Mouse (Mus musculus): ENCODE measurements at regions not wholly inside any gene's neighbourhood (a gene's known extent, or its start where the extent isn't known, plus 50 kb on each side); places are given as distances from the start of the nearest gene placed in this dataset.

DNA sequence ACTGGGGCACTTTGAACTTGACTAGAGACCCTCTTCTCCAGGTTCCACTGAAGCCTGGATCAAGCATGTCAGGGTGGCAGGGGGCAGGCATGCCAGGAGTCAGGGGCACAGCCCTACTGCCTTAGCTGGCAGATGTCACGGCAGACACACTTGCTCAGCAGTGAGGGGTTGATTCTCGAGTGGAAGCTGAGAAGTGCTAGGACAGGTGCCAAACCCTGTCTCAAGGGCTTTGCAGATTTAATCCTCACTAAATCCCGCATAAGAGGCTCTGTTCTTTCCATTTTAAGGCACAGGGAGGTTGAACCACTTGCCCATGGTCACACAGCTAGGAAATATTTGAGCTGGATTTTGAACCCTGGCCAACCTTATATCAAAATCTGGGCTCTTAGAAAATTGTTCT, 223.5 kb upstream of the Mvb12b start:
- no peak overlapping the region for H3K4me2 ChIP-seq (replicated peaks; ENCODE audit: low read depth, low read length, severe bottlenecking)
- DNase-seq (ENCODE audit: low spot score) (no peak), ATAC-seq (ENCODE audit: low FRiP score, low read depth) (no peak)
- no peak for TF ChIP-seq POLR2A (IDR thresholded peaks at IDR 0.05; ENCODE audit: borderline replicate concordance, extremely low read depth, insufficient read depth, insufficient read length)
- H3K27ac ChIP-seq (replicated peaks; ENCODE audit: low read depth, low read length) = no peak overlapping the region
- peaks cover 20% of the 10 kb centered on the region for H3K4me1 ChIP-seq (ENCODE audit: control insufficient read depth, insufficient read depth, low read length)
- H3K36me3 ChIP-seq (ENCODE audit: control insufficient read depth, insufficient read depth, low read length) = no peaks in the 10 kb centered on the region
- H3K9ac ChIP-seq (ENCODE audit: low read depth, low read length, severe bottlenecking) = no peak overlapping the region
- 52% methylated on average over 3 of the region's 3 CpGs for whole genome bisulfite sequencing
- no peak overlapping the region for H3K4me3 ChIP-seq (replicated peaks; ENCODE audit: low read length)
- H3K9me3 ChIP-seq (ENCODE audit: control insufficient read depth, low read length) = no peaks in the 10 kb centered on the region
- H3K27me3 ChIP-seq (ENCODE audit: control insufficient read depth, insufficient read depth, low read length) = peaks cover 6% of the 10 kb centered on the region; the same call in 1 of the 2 replicates

DNA sequence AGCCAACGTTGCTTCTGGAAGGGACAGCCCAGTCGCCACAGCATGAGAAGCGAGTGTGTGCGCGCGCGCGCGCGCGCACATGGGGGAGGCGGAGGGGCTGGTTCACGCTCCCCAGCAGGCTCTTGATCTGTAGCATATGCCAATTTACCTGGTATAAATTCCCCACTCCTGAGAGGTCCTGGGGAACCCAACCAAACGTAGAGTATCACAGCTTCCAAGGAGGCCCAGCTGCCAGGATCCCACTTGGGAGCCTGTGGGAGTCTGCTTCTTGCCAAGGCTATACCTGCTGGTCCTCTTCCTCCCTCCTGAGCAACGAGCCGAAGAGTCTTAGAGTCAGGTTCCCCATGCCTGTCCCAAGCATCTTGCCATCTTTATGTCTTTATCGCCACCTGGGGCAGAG, 222.8 kb upstream of the Mvb12b start:
- H3K4me1 ChIP-seq (ENCODE audit: control insufficient read depth, insufficient read depth, low read length) = peaks cover 25% of the 10 kb centered on the region
- H3K4me2 ChIP-seq (replicated peaks; ENCODE audit: low read depth, low read length, severe bottlenecking) = no peak overlapping the region
- TF ChIP-seq POLR2A (IDR thresholded peaks at IDR 0.05; ENCODE audit: borderline replicate concordance, extremely low read depth, insufficient read depth, insufficient read length) = no peak
- H3K4me3 ChIP-seq (replicated peaks; ENCODE audit: low read length) = no peak overlapping the region
- no peaks in the 10 kb centered on the region for H3K36me3 ChIP-seq (ENCODE audit: control insufficient read depth, insufficient read depth, low read length)
- ATAC-seq (ENCODE audit: low FRiP score, low read depth) = no peak
- H3K9ac ChIP-seq (ENCODE audit: low read depth, low read length, severe bottlenecking) = no peak overlapping the region
- H3K27ac ChIP-seq (replicated peaks; ENCODE audit: low read depth, low read length) = no peak overlapping the region
- WGBS = 75% methylated on average over 17 of the region's 17 CpGs
- no peak for DNase-seq (ENCODE audit: low spot score)
- peaks cover 11% of the 10 kb centered on the region for H3K27me3 ChIP-seq (ENCODE audit: control insufficient read depth, insufficient read depth, low read length)
- H3K9me3 ChIP-seq (ENCODE audit: control insufficient read depth, low read length) = no peaks in the 10 kb centered on the region

- H3K4me3 ChIP-seq (replicated peaks; ENCODE audit: low read length) = peak overlapping the region; percentile 5; the same call in 1 of the 2 replicates
- ATAC-seq (ENCODE audit: low FRiP score, low read depth) = 0 out of 2 replicates have a peak, but pooled peaks have one; percentile 63
- DNase-seq (ENCODE audit: low spot score) = peak; percentile 44
Observed at GRCm38 (mm10) chr2:34107566-34108303, 220.0 kb upstream of the Mvb12b start.

DNA sequence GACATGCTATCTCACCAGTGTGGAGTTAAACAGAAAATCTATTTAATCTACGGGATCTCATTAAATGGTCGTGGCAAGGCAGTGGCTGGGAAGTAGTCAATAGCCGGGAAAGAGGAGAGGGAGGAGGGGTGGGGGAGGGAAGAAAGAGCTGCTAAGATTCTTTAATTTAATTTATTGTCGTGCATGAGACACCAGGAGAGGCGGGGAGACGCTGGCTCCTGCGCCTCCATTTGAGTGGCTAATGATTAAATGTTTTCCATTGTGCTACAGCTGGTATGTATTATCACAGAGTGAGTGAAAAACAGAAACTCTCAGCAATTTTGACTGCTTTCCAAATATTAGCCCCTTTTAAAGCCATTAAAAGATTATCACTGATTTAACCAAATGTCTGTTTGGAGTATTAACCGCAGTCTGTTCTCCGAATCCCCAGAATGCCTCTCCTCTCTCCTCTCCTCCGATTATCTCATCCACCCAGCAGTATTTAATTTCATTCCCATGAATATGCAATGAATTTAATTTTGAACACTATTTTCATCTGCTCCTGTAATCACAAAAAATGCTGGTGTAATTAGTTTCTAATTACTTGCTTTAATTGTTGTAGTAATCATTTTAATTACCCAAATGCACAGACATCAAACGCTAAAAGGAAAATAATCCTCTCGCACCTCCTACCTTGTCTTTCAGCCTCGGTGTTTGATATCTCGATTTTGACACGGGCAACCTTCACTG, 219.3 kb upstream of the Mvb12b start:
- Histone ChIP-seq H3K27me3 (ENCODE audit: control insufficient read depth, insufficient read depth, low read length) (peaks cover 13% of the 10 kb centered on the region; the same call in 1 of the 2 replicates), H3K4me1 (ENCODE audit: control insufficient read depth, insufficient read depth, low read length) (peaks cover 25% of the 10 kb centered on the region), H3K9me3 (ENCODE audit: control insufficient read depth, low read length) (no peaks in the 10 kb centered on the region), H3K36me3 (ENCODE audit: control insufficient read depth, insufficient read depth, low read length) (no peaks in the 10 kb centered on the region), H3K27ac (replicated peaks; ENCODE audit: low read depth, low read length) (no peak overlapping the region), H3K4me2 (replicated peaks; ENCODE audit: low read depth, low read length, severe bottlenecking) (peak overlapping the region; percentile 42), H3K9ac (ENCODE audit: low read depth, low read length, severe bottlenecking) (no peak overlapping the region), H3K4me3 (replicated peaks; ENCODE audit: low read length) (peak overlapping the region; percentile 15)
- DNase-seq (ENCODE audit: low spot score) (peak; percentile 35), ATAC-seq (ENCODE audit: low FRiP score, low read depth) (no peak)
- no peak for TF ChIP-seq POLR2A (IDR thresholded peaks at IDR 0.05; ENCODE audit: borderline replicate concordance, extremely low read depth, insufficient read depth, insufficient read length)
- 13% methylated on average over 15 of the region's 15 CpGs for WGBS

More at GRCm38 (mm10) chr2:34107566-34108303, 220.0 kb upstream of the Mvb12b start:
- Histone ChIP-seq H3K27me3 (ENCODE audit: control insufficient read depth, insufficient read depth, low read length) (peaks cover 13% of the 10 kb centered on the region), H3K4me1 (ENCODE audit: control insufficient read depth, insufficient read depth, low read length) (peaks cover 25% of the 10 kb centered on the region), H3K36me3 (ENCODE audit: control insufficient read depth, insufficient read depth, low read length) (no peaks in the 10 kb centered on the region), H3K4me2 (replicated peaks; ENCODE audit: low read depth, low read length, severe bottlenecking) (peak overlapping the region; percentile 42), H3K27ac (replicated peaks; ENCODE audit: low read depth, low read length) (no peak overlapping the region), H3K9ac (ENCODE audit: low read depth, low read length, severe bottlenecking) (no peak overlapping the region), H3K9me3 (ENCODE audit: control insufficient read depth, low read length) (no peaks in the 10 kb centered on the region)
- TF ChIP-seq POLR2A (IDR thresholded peaks at IDR 0.05; ENCODE audit: borderline replicate concordance, extremely low read depth, insufficient read depth, insufficient read length) = no peak
- 19% methylated on average over 27 of the region's 27 CpGs for WGBS

DNA sequence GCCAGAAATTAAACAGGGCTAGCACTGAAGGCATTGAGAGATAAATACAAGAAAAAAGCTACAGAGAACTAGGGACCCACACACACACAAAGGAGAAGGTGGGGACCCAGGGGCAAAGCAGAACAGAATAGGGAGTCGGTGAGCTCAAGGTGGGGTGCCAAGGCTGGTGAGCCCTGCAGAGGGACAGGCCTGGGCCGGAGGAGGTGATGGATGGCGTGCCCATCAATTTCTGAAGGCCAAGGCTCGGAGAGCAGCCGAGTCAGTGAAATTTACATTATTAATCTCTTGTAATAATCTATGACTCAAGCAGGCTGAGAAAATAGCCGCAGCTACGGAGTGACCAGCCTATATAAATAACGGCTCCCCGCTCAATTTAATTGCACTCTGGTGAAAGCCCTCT, 218.5 kb upstream of the Mvb12b start:
- TF ChIP-seq POLR2A (IDR thresholded peaks at IDR 0.05; ENCODE audit: borderline replicate concordance, extremely low read depth, insufficient read depth, insufficient read length) = no peak
- Histone ChIP-seq H3K36me3 (ENCODE audit: control insufficient read depth, insufficient read depth, low read length) (no peaks in the 10 kb centered on the region), H3K4me3 (replicated peaks; ENCODE audit: low read length) (peak overlapping the region; percentile 15; the same call in 1 of the 2 replicates), H3K9ac (ENCODE audit: low read depth, low read length, severe bottlenecking) (no peak overlapping the region), H3K9me3 (ENCODE audit: control insufficient read depth, low read length) (no peaks in the 10 kb centered on the region), H3K27ac (replicated peaks; ENCODE audit: low read depth, low read length) (no peak overlapping the region), H3K4me2 (replicated peaks; ENCODE audit: low read depth, low read length, severe bottlenecking) (peak overlapping the region; percentile 42), H3K4me1 (ENCODE audit: control insufficient read depth, insufficient read depth, low read length) (peaks cover 25% of the 10 kb centered on the region), H3K27me3 (ENCODE audit: control insufficient read depth, insufficient read depth, low read length) (peaks cover 13% of the 10 kb centered on the region; the same call in 1 of the 2 replicates)
- ATAC-seq (ENCODE audit: low FRiP score, low read depth) (no peak), DNase-seq (ENCODE audit: low spot score) (no peak)
- 28% methylated on average over 9 of the region's 9 CpGs for WGBS
